Mouse (Mus musculus) small intestine, adult 2 months (tissue): Measurements from ENCODE around the gene Ubr4.

ENCODE experiments used
- CTCF ChIP-seq: fragments of 200-500 bp; IDR thresholded peaks from 2 replicates; pipeline ENCODE4 v1.5.1; 2012; ENCODE audit warnings: low read depth, mild to moderate bottlenecking, control low read depth, inconsistent platforms, low read length, moderate library complexity, mixed read lengths; ENCODE audit not compliant: insufficient replicate concordance, insufficient read length; ENCODE audit errors: extremely low read depth
- POLR2A ChIP-seq: fragments of 200-500 bp; IDR thresholded peaks from 2 replicates; pipeline ENCODE4 v1.6.1; 2012; ENCODE audit warnings: low read depth, mild to moderate bottlenecking, control low read depth, inconsistent platforms, low read length, moderate library complexity

DNA sequence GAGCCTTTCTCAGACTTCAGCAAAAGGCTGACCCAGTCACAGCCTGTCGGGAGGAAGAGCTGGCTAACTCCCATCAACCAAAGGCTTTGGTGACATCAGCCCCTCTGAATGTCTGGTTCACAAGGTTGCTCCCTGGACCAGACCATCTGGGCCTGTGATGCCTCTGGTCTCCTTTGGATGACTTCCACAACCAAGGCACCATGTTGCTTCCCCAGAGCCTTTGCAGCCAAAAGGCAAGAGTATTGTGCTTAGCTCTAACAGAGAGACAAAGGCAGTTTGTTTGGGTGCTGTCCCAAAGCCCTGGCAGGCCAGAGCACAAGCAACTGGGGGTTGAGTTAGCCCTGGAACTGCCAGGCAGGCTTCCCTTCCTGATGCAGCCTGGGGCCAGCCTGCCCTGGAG, 137.5 kb downstream of the Ubr4 start:
- TF ChIP-seq CTCF (no peak), POLR2A (no peak)
